Mouse (Mus musculus) lung, postnatal 0 days (tissue): ENCODE data around the gene Ppp1r15a. TPM values are rescaled to one million over a fixed set of nuclear protein-coding genes. Genes with fewer than 3 reads are reported as not detected.

Experiments
- ATAC-seq: fragments of 200-750 bp; cut with Nextera tagmentation; 2 replicates; pipeline ENCODE4 v1.8.0; 2017; ENCODE audit warnings: moderate library complexity
- DNase-seq: peaks from one replicate; pipeline ENCODE4 v3.0.0-alpha.2; 2016; ENCODE audit warnings: low spot score
- H3K27ac ChIP-seq: fragments of 300-500 bp; sonication (generic); 2 replicates; pipeline ENCODE4 v1.5.1; 2014; ENCODE audit warnings: antibody characterized with exemption, mild to moderate bottlenecking, low read length, mixed read lengths
- H3K27me3 ChIP-seq: fragments of 300-500 bp; sonication (generic); replicated peaks from 2 replicates; pipeline ENCODE4 v1.6.1; 2014; ENCODE audit warnings: low read length, mixed read lengths; ENCODE audit not compliant: insufficient read depth
- H3K36me3 ChIP-seq: fragments of 300-500 bp; sonication (generic); 2 replicates; pipeline ENCODE4 v1.6.1; 2014; ENCODE audit warnings: low read length, mixed read lengths; ENCODE audit not compliant: insufficient read depth
- H3K4me1 ChIP-seq: fragments of 300-500 bp; sonication (generic); 2 replicates; pipeline ENCODE4 v1.6.1; 2014; ENCODE audit warnings: antibody characterized with exemption, low read depth, low read length, mixed read lengths; ENCODE audit not compliant: insufficient read depth
- H3K4me2 ChIP-seq: fragments of 300-500 bp; sonication (generic); replicated peaks from 2 replicates; pipeline ENCODE4 v1.6.1; 2014; ENCODE audit warnings: low read depth, mild to moderate bottlenecking, low read length, moderate library complexity, mixed read lengths
- H3K4me3 ChIP-seq: fragments of 300-500 bp; sonication (generic); 2 replicates; pipeline ENCODE4 v1.5.1; 2014; ENCODE audit warnings: low read depth, low read length
- H3K9ac ChIP-seq: fragments of 300-500 bp; sonication (generic); replicated peaks from 2 replicates; pipeline ENCODE4 v1.6.1; 2014; ENCODE audit warnings: low read depth, mild to moderate bottlenecking
- H3K9me3 ChIP-seq: fragments of 300-500 bp; sonication (generic); 2 replicates; pipeline ENCODE4 v1.6.1; 2016; ENCODE audit warnings: low read length, mixed read lengths
- CTCF ChIP-seq: IDR thresholded peaks from 2 replicates; pipeline ENCODE4 v1.5.1; 2016; ENCODE audit warnings: antibody characterized with exemption, mild to moderate bottlenecking
- EP300 ChIP-seq: IDR thresholded peaks from 2 replicates; pipeline ENCODE4 v1.6.1; 2016; ENCODE audit warnings: antibody characterized with exemption, mild to moderate bottlenecking, control low read depth
- WGBS: fragments of 180-500 bp; shearing (Covaris S2); extraction: QIAGEN DNeasy Blood & Tissue Kit; methylation state at CpG from one replicate; pipeline ENCODE4 v1.1.7; 2014; 5-methylcytosine and 5-hydroxymethylcytosine counted together
- polyA plus RNA-seq: library from polyadenylated mRNA; unstranded; fragments of >200 nt; fragmentation: Nextera tagmentation; extraction: Ambion mirVana; gene quantifications from 2 replicates; pipeline ENCODE4 v1.2.1, GENCODE M21; 2015

Gene Ppp1r15a
- polyA plus RNA-seq, 1 experiment from 2014 or later, result 36.6 TPM

DNA sequence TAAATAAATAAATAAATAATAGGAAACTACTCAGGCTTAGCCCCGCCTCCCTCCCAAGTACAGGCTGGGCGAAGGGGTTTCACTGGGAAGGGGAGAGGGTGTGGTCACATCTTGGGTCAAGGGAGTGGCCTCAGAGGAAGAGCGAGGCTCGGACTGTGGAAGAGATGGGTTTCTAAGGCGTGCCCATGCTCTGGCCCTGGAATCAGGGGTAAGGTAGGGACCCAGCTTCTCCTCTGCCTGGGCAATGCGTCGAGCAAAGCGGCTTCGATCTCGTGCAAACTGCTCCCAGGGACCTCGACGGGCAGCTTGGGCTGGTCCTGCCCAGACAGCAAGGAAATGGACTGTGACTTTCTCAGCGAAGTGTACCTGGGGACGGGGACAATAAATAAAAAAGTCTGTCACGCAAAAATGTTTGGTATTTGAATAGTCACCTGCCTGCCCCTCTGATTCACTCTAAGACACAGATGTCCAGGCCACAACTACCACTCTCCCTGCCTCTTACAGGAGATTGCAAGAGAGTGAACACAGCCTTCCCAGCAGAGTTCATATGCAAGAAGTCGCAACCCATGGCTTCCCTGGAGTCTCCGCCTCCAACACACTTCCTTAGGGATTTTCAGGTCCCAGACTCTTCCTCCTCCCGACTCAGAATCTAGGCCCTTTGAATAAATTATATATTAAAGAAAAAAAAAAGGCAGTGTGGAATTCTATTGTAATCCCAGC, 3.0 kb downstream of the Ppp1r15a start:
- Histone ChIP-seq H3K4me1 (peaks cover 9% of the 10 kb centered on the region), H3K9ac (no peak overlapping the region; the same call in 1 of the 2 replicates), H3K9me3 (no peaks in the 10 kb centered on the region), H3K36me3 (peaks cover 5% of the 10 kb centered on the region; the same call in 1 of the 2 replicates), H3K27ac (no peak overlapping the region), H3K27me3 (no peaks in the 10 kb centered on the region), H3K4me2 (peak overlapping the region; percentile 49), H3K4me3 (peak overlapping the region; percentile 26)
- ATAC-seq (no peak), DNase-seq (peak; percentile 45)
- TF ChIP-seq CTCF (no peak), EP300 (no peak)
- whole genome bisulfite sequencing, result 63% methylated on average over 18 of the region's 18 CpGs

DNA sequence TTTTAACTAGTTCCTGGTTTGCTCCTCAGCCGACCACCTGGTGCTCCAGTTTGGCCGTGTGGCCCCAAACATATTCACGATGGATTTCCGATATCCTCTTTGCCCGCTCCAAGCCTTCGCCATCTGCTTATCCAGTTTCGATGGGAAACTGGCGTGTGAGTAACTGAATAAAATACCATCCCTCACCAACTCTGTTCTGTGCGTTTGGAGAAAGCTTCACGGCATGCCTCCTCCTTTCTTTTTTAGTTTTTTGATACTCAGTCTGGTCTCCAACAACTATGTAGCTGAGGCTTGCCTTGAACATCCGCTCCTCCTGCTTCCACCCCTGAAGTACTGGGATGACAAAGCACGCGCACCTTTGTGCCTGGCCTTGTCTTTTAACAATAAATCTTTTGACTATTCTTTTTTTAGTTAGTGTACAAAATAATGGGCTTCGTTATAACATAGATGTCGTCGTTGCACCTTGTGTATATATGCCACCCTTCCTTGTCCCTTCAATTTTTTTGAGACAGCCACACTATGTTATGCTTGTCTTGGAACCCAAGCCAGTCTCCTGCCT, 3.8 kb downstream of the Ppp1r15a start:
- Histone ChIP-seq H3K9ac (no peak overlapping the region), H3K4me2 (peak overlapping the region; percentile 55), H3K36me3 (peaks cover 5% of the 10 kb centered on the region; the same call in 1 of the 2 replicates), H3K4me1 (peaks cover 9% of the 10 kb centered on the region), H3K4me3 (peak overlapping the region; percentile 49), H3K9me3 (no peaks in the 10 kb centered on the region), H3K27me3 (no peaks in the 10 kb centered on the region), H3K27ac (peak overlapping the region; percentile 79; the same call in 1 of the 2 replicates)
- ATAC-seq (no peak), DNase-seq (no peak)
- WGBS, result 54% methylated on average over 16 of the region's 16 CpGs
- TF ChIP-seq CTCF (no peak), EP300 (no peak)

DNA sequence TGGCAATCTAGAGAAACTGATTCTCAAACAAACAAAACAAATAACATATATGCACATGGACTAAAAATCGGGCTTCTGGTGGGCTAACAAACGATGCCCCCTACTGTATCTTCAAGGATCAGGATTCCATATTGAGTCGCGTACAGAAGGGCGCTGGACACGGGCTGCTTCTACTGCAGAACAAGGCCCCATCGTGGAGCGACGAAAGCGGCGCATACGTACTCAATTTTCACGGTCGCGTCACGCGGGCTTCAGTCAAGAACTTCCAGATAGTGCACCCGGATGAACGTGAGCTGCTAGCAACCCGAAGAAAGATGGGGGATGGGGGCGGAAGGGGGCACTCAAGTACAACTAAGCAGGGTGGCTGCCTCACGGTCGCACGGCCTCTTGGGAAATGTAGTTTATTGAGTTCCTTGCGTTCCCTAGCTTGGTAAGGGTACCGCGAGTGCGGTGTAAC, 4.3 kb downstream of the Ppp1r15a start:
- Histone ChIP-seq H3K9ac (0 out of 2 replicates have a peak overlapping the region, but pooled peaks have one; percentile 41), H3K4me3 (peak overlapping the region; percentile 49), H3K4me1 (peaks cover 9% of the 10 kb centered on the region), H3K27me3 (no peaks in the 10 kb centered on the region), H3K36me3 (peaks cover 5% of the 10 kb centered on the region; the same call in 1 of the 2 replicates), H3K27ac (peak overlapping the region; percentile 79), H3K9me3 (no peaks in the 10 kb centered on the region), H3K4me2 (peak overlapping the region; percentile 55)
- DNase-seq (peak; percentile 93), ATAC-seq (peak; percentile 52)
- under 1% methylated on average over 28 of the region's 28 CpGs for WGBS
- peak; percentile 49 for TF ChIP-seq CTCF
- TF ChIP-seq EP300, result no peak

DNA sequence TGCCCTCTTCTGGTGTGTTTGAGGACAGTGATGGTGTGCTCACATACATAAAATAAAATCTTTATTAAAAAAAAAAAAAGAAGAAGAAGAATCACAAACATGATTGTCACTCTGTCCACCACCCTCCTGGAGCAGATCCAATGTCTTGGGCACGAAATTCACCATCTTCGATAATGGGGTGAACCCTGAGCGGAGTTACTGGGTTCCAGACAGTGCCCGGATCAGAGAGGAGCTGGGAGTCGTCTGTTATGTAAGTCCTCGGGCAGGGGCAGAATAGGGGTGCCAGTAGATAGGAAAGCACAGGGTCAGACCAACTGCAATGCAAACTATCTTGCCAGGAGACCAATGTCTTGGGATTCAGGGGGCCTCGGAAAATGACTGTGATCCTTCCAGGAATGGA, 5.5 kb downstream of the Ppp1r15a start:
- TF ChIP-seq CTCF, result no peak
- TF ChIP-seq EP300, result no peak
- Histone ChIP-seq H3K27ac (no peak overlapping the region), H3K27me3 (no peaks in the 10 kb centered on the region), H3K4me3 (no peak overlapping the region), H3K36me3 (peaks cover 5% of the 10 kb centered on the region; the same call in 1 of the 2 replicates), H3K9ac (no peak overlapping the region), H3K4me1 (peaks cover 9% of the 10 kb centered on the region), H3K4me2 (no peak overlapping the region), H3K9me3 (no peaks in the 10 kb centered on the region)
- WGBS, result 90% methylated on average over 7 of the region's 7 CpGs
- DNase-seq (no peak), ATAC-seq (no peak)

DNA sequence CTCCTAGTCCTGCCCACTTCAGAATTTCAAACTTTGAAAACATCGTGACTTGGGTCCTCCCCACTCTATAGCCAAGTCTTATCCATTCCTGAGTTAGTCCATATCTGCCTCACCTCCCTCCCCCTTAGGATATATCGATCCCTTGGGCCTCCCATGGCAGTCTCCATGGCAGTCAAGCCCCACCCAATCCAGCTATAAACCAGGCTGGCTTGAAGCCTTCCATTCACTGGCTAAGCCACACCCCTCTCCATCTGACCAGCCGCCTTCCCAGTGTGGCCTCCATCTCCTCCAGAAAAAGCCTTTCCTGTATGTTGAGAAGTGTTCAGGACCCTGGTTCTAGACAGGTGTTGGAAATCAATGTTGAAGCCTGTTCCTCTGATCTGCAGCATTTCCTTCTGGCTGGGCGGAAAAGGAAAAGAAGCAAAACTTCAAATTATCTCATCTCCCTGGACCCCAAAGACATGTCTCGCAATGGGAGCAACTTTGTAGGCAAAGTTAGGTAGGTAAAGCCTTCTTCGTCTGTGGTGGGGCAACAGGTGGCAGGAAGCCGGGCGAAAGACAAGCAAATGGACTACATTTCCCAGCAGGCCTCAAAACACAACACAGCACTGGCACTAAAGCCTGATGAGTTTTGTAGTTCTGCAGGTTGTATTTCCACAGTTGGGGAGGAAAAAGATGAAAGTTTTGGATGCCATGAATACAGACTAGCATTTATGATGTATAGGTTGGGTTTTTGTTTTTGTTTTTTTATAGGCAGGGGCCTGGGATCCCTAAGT, 6.5 kb downstream of the Ppp1r15a start:
- H3K9me3 ChIP-seq, result no peaks in the 10 kb centered on the region
- no peak overlapping the region for H3K9ac ChIP-seq
- ATAC-seq, result no peak
- TF ChIP-seq CTCF (no peak), EP300 (no peak)
- no peak for DNase-seq
- H3K4me1 ChIP-seq, result peaks cover 7% of the 10 kb centered on the region
- peaks cover 5% of the 10 kb centered on the region; the same call in 1 of the 2 replicates for H3K36me3 ChIP-seq
- no peak overlapping the region for H3K27ac ChIP-seq
- 78% methylated on average over 8 of the region's 8 CpGs for WGBS
- no peaks in the 10 kb centered on the region for H3K27me3 ChIP-seq
- H3K4me3 ChIP-seq, result no peak overlapping the region
- no peak overlapping the region for H3K4me2 ChIP-seq

DNA sequence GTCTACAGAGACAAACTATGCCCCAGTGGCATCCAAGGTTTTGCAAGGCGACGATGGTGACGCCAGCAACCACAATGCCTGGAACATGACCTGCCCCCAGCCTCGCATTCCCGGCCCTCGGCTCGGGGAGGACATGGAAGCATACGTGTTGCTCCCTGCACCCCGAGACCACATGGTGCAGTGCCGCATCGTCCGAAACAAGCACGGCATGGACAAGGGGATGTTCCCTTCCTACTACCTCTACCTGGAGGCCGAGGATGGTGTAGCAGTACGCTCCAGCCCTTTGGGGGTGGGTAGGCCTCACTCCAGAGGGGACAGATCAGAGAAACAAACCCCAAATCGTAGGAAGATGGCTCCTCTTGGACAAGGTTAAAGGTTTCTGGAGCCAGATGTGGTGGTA, 7.5 kb downstream of the Ppp1r15a start:
- Histone ChIP-seq H3K36me3 (peaks cover 5% of the 10 kb centered on the region; the same call in 1 of the 2 replicates), H3K4me3 (no peak overlapping the region), H3K9me3 (no peaks in the 10 kb centered on the region), H3K27me3 (no peaks in the 10 kb centered on the region), H3K4me1 (peaks cover 5% of the 10 kb centered on the region; the same call in 1 of the 2 replicates), H3K4me2 (no peak overlapping the region), H3K27ac (no peak overlapping the region), H3K9ac (no peak overlapping the region)
- 88% methylated on average over 16 of the region's 16 CpGs for WGBS
- TF ChIP-seq CTCF (no peak), EP300 (no peak)
- ATAC-seq, result no peak
- no peak for DNase-seq
